Mouse (Mus musculus): ENCODE measurements around the gene Grk2.

- TF ChIP-seq CTCF (IDR thresholded peaks at IDR 0.05; ENCODE audit: low read depth, low read length) (no peak), POLR2A (IDR thresholded peaks at IDR 0.05; ENCODE audit: insufficient read depth, low read length) (no peak)
Measured at GRCm38 (mm10) chr19:4349455-4349854, 43.4 kb upstream of the Grk2 start.

Measured in ES-Bruce4 (cell line).